Mouse (Mus musculus) MEL (cell line): ENCODE data around the gene Add1. TPM values are rescaled to one million over a fixed set of nuclear protein-coding genes. Genes with fewer than 3 reads are reported as not detected.

ENCODE experiments used
- DNase-seq: peaks from one replicate; pipeline ENCODE4 v3.0.0; 2011; ENCODE audit warnings: low read depth, low spot score
- H3K27ac ChIP-seq: 2 replicates; pipeline ENCODE4 v1.5.1; 2012; ENCODE audit warnings: low read depth, mild to moderate bottlenecking, control low read depth, low read length, moderate library complexity; ENCODE audit not compliant: control insufficient read depth
- H3K27me3 ChIP-seq, 2 experiments: fragments of 150-350 bp in 1 of 2; sonication (generic) in 1 of 2; 2 replicates each; pipeline ENCODE4 v1.6.1; 2012; ENCODE audit warnings: low read length in 2 of 2, mild to moderate bottlenecking in 2 of 2, improper control_type of control experiment in 1 of 2, moderate library complexity in 1 of 2; ENCODE audit not compliant: insufficient read depth in 2 of 2, control insufficient read depth in 1 of 2
- H3K36me3 ChIP-seq, 2 experiments: 2 replicates each; pipeline ENCODE4 v1.6.1; 2012 to 2014; ENCODE audit warnings: low read length in 2 of 2, improper control_type of control experiment in 1 of 2, inconsistent platforms in 1 of 2, mild to moderate bottlenecking in 1 of 2; ENCODE audit not compliant: insufficient read depth in 2 of 2, control insufficient read depth in 1 of 2
- H3K4me1 ChIP-seq, 2 experiments: fragments of 150-350 bp in 1 of 2; sonication (generic) in 1 of 2; 2 replicates each; pipeline ENCODE4 v1.6.1; 2012; ENCODE audit warnings: low read length in 2 of 2, improper control_type of control experiment in 1 of 2, mild to moderate bottlenecking in 1 of 2; ENCODE audit not compliant: insufficient read depth in 2 of 2, control insufficient read depth in 1 of 2
- H3K4me3 ChIP-seq, 2 experiments: fragments of 150-350 bp in 1 of 2; sonication (generic) in 1 of 2; 2 replicates each; pipeline ENCODE4 v1.5.1; 2012; ENCODE audit warnings: low read depth in 2 of 2, low read length in 2 of 2, mild to moderate bottlenecking in 2 of 2, moderate library complexity in 2 of 2, control low read depth in 1 of 2, improper control_type of control experiment in 1 of 2; ENCODE audit not compliant: control insufficient read depth in 1 of 2, insufficient read depth in 1 of 2
- H3K79me2 ChIP-seq: 2 replicates; pipeline ENCODE4 v1.6.1; 2012; ENCODE audit warnings: mild to moderate bottlenecking, low read length, moderate library complexity; ENCODE audit not compliant: control insufficient read depth, poor library complexity, insufficient read depth
- H3K9ac ChIP-seq: 2 replicates; pipeline ENCODE4 v1.6.1; 2012; ENCODE audit warnings: low read depth, mild to moderate bottlenecking, control low read depth, low read length, moderate library complexity; ENCODE audit not compliant: control insufficient read depth, poor library complexity, severe bottlenecking
- H3K9me3 ChIP-seq: fragments of 150-350 bp; sonication (generic); replicated peaks from 2 replicates; pipeline ENCODE4 v1.6.1; 2012; ENCODE audit warnings: mild to moderate bottlenecking, low read length, improper control_type of control experiment, moderate library complexity; ENCODE audit not compliant: insufficient read depth
- BHLHE40 ChIP-seq: IDR thresholded peaks from 2 replicates; pipeline ENCODE4 v1.6.1; 2012; ENCODE audit warnings: low read depth, mild to moderate bottlenecking, inconsistent platforms, low read length, improper control_type of control experiment, borderline replicate concordance
- CHD1 ChIP-seq: IDR thresholded peaks from 2 replicates; pipeline ENCODE4 v1.6.1; 2012; ENCODE audit warnings: low read depth, mild to moderate bottlenecking, inconsistent platforms, low read length, improper control_type of control experiment
- ELF1 ChIP-seq: IDR thresholded peaks from 2 replicates; pipeline ENCODE4 v1.6.1; 2014; ENCODE audit warnings: low read depth, mild to moderate bottlenecking, inconsistent platforms, low read length, improper control_type of control experiment, moderate library complexity
- EP300 ChIP-seq, 2 experiments: IDR thresholded peaks; 2 replicates each; pipeline ENCODE4 v1.6.1; 2011; ENCODE audit warnings: improper control_type of control experiment in 2 of 2, low read length in 2 of 2, low read depth in 1 of 2, mild to moderate bottlenecking in 1 of 2
- ETS1 ChIP-seq: IDR thresholded peaks from 2 replicates; pipeline ENCODE4 v1.6.1; 2012; ENCODE audit warnings: low read depth, mild to moderate bottlenecking, inconsistent platforms, low read length, improper control_type of control experiment, moderate library complexity
- GABPA ChIP-seq: IDR thresholded peaks from 2 replicates; pipeline ENCODE4 v1.6.1; 2012; ENCODE audit warnings: low read depth, mild to moderate bottlenecking, inconsistent platforms, low read length, improper control_type of control experiment, moderate library complexity
- GATA1 ChIP-seq: IDR thresholded peaks from 2 replicates; pipeline ENCODE4 v1.6.1; 2011; ENCODE audit warnings: low read depth, low read length, improper control_type of control experiment
- HCFC1 ChIP-seq: IDR thresholded peaks from 2 replicates; pipeline ENCODE4 v1.6.1; 2012; ENCODE audit warnings: low read depth, mild to moderate bottlenecking, inconsistent platforms, low read length, improper control_type of control experiment, moderate library complexity
- JUND ChIP-seq: IDR thresholded peaks from 2 replicates; pipeline ENCODE4 v1.6.1; 2011; ENCODE audit warnings: low read depth, mild to moderate bottlenecking, improper control_type of control experiment, low read length
- KAT2A ChIP-seq: conservative IDR thresholded peaks from 2 replicates; pipeline ENCODE4 v1.6.1; 2012; ENCODE audit warnings: low read depth, low read length, improper control_type of control experiment, inconsistent platforms
- MAFK ChIP-seq: IDR thresholded peaks from 2 replicates; pipeline ENCODE4 v1.6.1; 2011; ENCODE audit warnings: low read depth, mild to moderate bottlenecking, low read length, improper control_type of control experiment, borderline replicate concordance
- MAX ChIP-seq: IDR thresholded peaks from 2 replicates; pipeline ENCODE4 v1.6.1; 2011; ENCODE audit warnings: low read length, improper control_type of control experiment
- MAZ ChIP-seq: IDR thresholded peaks from 2 replicates; pipeline ENCODE4 v1.6.1; 2012; ENCODE audit warnings: low read depth, mild to moderate bottlenecking, inconsistent platforms, low read length, improper control_type of control experiment
- MEF2A ChIP-seq: IDR thresholded peaks from 2 replicates; pipeline ENCODE4 v1.6.1; 2014; ENCODE audit warnings: low read depth, mild to moderate bottlenecking, inconsistent platforms, low read length, improper control_type of control experiment; ENCODE audit not compliant: poor library complexity, insufficient replicate concordance, severe bottlenecking; ENCODE audit errors: extremely low read depth
- MXI1 ChIP-seq: IDR thresholded peaks from 2 replicates; pipeline ENCODE4 v1.6.1; 2011; ENCODE audit warnings: mild to moderate bottlenecking, low read depth, low read length, improper control_type of control experiment
- MYB ChIP-seq: IDR thresholded peaks from 2 replicates; pipeline ENCODE4 v1.6.1; 2011; ENCODE audit warnings: mild to moderate bottlenecking, low read depth, low read length, improper control_type of control experiment
- MYC ChIP-seq: IDR thresholded peaks from 2 replicates; pipeline ENCODE4 v1.6.1; 2011; ENCODE audit warnings: low read depth, mild to moderate bottlenecking, low read length, improper control_type of control experiment, moderate library complexity
- NELFE ChIP-seq: IDR thresholded peaks from 2 replicates; pipeline ENCODE4 v1.6.1; 2011; ENCODE audit warnings: low read depth, low read length, improper control_type of control experiment
- NRF1 ChIP-seq: IDR thresholded peaks from 2 replicates; pipeline ENCODE4 v1.6.1; 2014; ENCODE audit warnings: low read depth, mild to moderate bottlenecking, inconsistent platforms, low read length, improper control_type of control experiment, moderate library complexity; ENCODE audit not compliant: poor library complexity, insufficient read depth, severe bottlenecking
- POLR2AphosphoS2 ChIP-seq: IDR thresholded peaks from 2 replicates; pipeline ENCODE4 v1.6.1; 2011; ENCODE audit warnings: low read length, improper control_type of control experiment
- RAD21 ChIP-seq: IDR thresholded peaks from 2 replicates; pipeline ENCODE4 v1.6.1; 2011; ENCODE audit warnings: mild to moderate bottlenecking, low read depth, low read length, improper control_type of control experiment
- RCOR1 ChIP-seq: IDR thresholded peaks from 2 replicates; pipeline ENCODE4 v1.6.1; 2012; ENCODE audit warnings: low read depth, mild to moderate bottlenecking, inconsistent platforms, low read length, improper control_type of control experiment
- SIN3A ChIP-seq: IDR thresholded peaks from 2 replicates; pipeline ENCODE4 v1.6.1; 2012; ENCODE audit warnings: low read length, improper control_type of control experiment, inconsistent platforms
- SMC3 ChIP-seq: IDR thresholded peaks from 2 replicates; pipeline ENCODE4 v1.6.1; 2011; ENCODE audit warnings: low read depth, low read length, improper control_type of control experiment
- TBP ChIP-seq: IDR thresholded peaks from 2 replicates; pipeline ENCODE4 v1.8.0; 2011; ENCODE audit warnings: low read depth, low read length, improper control_type of control experiment
- TCF12 ChIP-seq: IDR thresholded peaks from 2 replicates; pipeline ENCODE4 v1.6.1; 2014; ENCODE audit warnings: low read depth, mild to moderate bottlenecking, inconsistent platforms, low read length, improper control_type of control experiment, moderate library complexity
- UBTF ChIP-seq: IDR thresholded peaks from 2 replicates; pipeline ENCODE4 v1.6.1; 2012; ENCODE audit warnings: low read depth, mild to moderate bottlenecking, inconsistent platforms, low read length, improper control_type of control experiment, moderate library complexity, borderline replicate concordance; ENCODE audit not compliant: insufficient read depth
- USF2 ChIP-seq, 2 experiments: IDR thresholded peaks; 2 replicates each; pipeline ENCODE4 v1.6.1; 2011 to 2012; ENCODE audit warnings: improper control_type of control experiment in 2 of 2, low read length in 2 of 2, borderline replicate concordance in 1 of 2, inconsistent platforms in 1 of 2, low read depth in 1 of 2, mild to moderate bottlenecking in 1 of 2; ENCODE audit not compliant: insufficient read depth in 1 of 2
- ZC3H11A ChIP-seq: IDR thresholded peaks from 2 replicates; pipeline ENCODE4 v1.6.1; 2012; ENCODE audit warnings: low read depth, mild to moderate bottlenecking, inconsistent platforms, low read length, improper control_type of control experiment
- ZKSCAN1 ChIP-seq: IDR thresholded peaks from 2 replicates; pipeline ENCODE4 v1.6.1; 2012; ENCODE audit warnings: low read depth, mild to moderate bottlenecking, inconsistent platforms, low read length, improper control_type of control experiment, moderate library complexity
- ZMIZ1 ChIP-seq: IDR thresholded peaks from 2 replicates; pipeline ENCODE4 v1.6.1; 2012; ENCODE audit warnings: low read depth, mild to moderate bottlenecking, inconsistent platforms, low read length, improper control_type of control experiment, moderate library complexity
- polyA plus RNA-seq, 2 experiments: library from polyadenylated mRNA; stranded (reverse) in 1 of 2; unstranded in 1 of 2; fragments of >175 nt in 1 of 2; fragments of >200 nt in 1 of 2; gene quantifications; 2 replicates each; pipeline versions ENCODE4 v1.2.1 to v1.2.4; 2012; ENCODE audit warnings: low replicate concordance in 2 of 2, low read depth in 1 of 2; ENCODE audit not compliant: insufficient read length in 2 of 2, insufficient read depth in 1 of 2, missing spikeins in 1 of 2
- total RNA-seq: library from RNA; depleted of rRNA; stranded (reverse); fragments of 300-350 nt; gene quantifications from 2 replicates; pipeline ENCODE4 v1.2.3, GENCODE M21; 2012

The Add1 gene
- total and polyA plus RNA-seq, 3 experiments = 79.3 to 127 TPM; not detected in 1

DNA sequence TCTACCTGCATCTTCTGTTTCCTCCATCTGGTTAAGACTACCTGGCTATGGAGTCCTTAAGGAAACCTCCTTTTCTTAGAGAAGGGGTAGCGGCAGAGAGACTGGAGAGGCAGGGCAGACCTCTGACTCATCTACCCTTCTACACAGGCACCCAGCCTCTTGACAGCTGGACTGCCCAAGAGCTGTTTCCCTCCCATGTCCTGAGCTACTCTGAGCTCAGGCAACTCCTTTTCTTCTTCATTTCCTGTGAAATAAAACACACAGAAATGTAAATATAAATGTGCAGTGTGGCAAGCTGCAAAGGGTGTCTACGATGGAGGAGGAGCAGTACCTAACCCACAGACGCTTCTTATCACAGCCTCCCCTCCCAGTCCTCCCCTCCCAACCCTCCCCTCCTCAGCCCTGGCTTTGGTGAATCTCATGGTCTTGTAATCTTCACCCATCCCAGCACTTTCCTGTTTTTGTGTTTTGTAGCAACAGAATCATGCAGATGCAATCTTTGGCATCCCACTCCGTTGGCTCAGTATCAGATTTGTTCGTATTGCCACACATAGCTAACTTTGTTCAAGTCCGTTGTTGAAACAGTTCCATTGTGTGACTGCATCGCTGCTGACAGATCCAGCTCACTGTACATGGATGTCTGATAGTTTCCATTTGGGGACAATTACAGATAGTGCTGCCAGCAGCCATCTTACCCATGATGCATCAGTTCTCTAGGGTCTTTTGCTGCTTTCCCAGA, 7.8 kb upstream of the Add1 start:
- Histone ChIP-seq H3K79me2 (no peaks in the 10 kb centered on the region), H3K27me3 (no peaks in the 10 kb centered on the region), H3K36me3 (peaks cover 0 to 20% of the 10 kb centered on the region in 2 experiments; a peak in 3 of 4 replicates), H3K4me3 (peak overlapping the region; percentile 29 to 47), H3K27ac (peak overlapping the region; percentile 76), H3K4me1 (peaks cover 12 to 32% of the 10 kb centered on the region in 2 experiments), H3K9me3 (no peaks in the 10 kb centered on the region), H3K9ac (peak overlapping the region; percentile 52)
- peak; percentile 89 for DNase-seq
- TF ChIP-seq HCFC1 (0 out of 2 replicates have a peak, but pooled peaks have one; percentile 45), ZKSCAN1 (no peak), SIN3A (peak; percentile 76), MAZ (peak; percentile 95), EP300 (IDR thresholded peaks at IDR 0.05; ENCODE audit: low read depth in 1 of 2, low read length in 2 of 2) (peak; percentile 58 to 80; a peak in 3 of 4 replicates), GABPA (no peak), ETS1 (peak; percentile 71), TCF12 (peak; percentile 75; the same call in 1 of the 2 replicates), ZMIZ1 (0 out of 2 replicates have a peak, but pooled peaks have one; percentile 29), MEF2A (no peak), TBP (peak; percentile 50; the same call in 1 of the 2 replicates), MYB (no peak), CHD1 (0 out of 2 replicates have a peak, but pooled peaks have one; percentile 50), NELFE (peak; percentile 16; the same call in 1 of the 2 replicates), ELF1 (0 out of 2 replicates have a peak, but pooled peaks have one; percentile 27), JUND (no peak), MYC (peak; percentile 44; the same call in 1 of the 2 replicates), MAX (no peak; the same call in none of the 2 replicates), RCOR1 (peak; percentile 93), KAT2A (no peak; the same call in 1 of the 2 replicates), POLR2AphosphoS2 (0 out of 2 replicates have a peak, but pooled peaks have one; percentile 36), SMC3 (0 out of 2 replicates have a peak, but pooled peaks have one; percentile 11), UBTF (no peak), NRF1 (no peak), ZC3H11A (0 out of 2 replicates have a peak, but pooled peaks have one; percentile 1), BHLHE40 (peak; percentile 56; the same call in 1 of the 2 replicates), MXI1 (peak; percentile 79; the same call in 1 of the 2 replicates), MAFK (no peak), GATA1 (peak; percentile 51; the same call in 1 of the 2 replicates), USF2 (IDR thresholded peaks at IDR 0.05; ENCODE audit: borderline replicate concordance in 1 of 2, insufficient read depth in 1 of 2, low read depth in 1 of 2, low read length in 2 of 2) (no peak), RAD21 (no peak; the same call in 1 of the 2 replicates)
